Comparison of ENCODE assay signal across 8 mouse cellular contexts in genomic region chr16:37867791-37868505, GRCm38 (mm10). TPM values are rescaled to one million over a fixed set of nuclear protein-coding genes. Genes with fewer than 3 reads are reported as not detected.
DNase-seq lines count a peak whose midpoint lies in the region; ATAC-seq lines count a peak whose summit lies in the region.

Gene Lrrc58, plus strand, starts transcription at chr16:37868389.

- ATAC-seq in activated CD4-positive, CD25-positive, alpha-beta regulatory T cell, adult 4 months, result peak; percentile 84

- H3K36me3 ChIP-seq in megakaryocyte, embryonic 14.5 days (replicated peaks; ENCODE audit: low read length), result peaks cover 20% of the 10 kb centered on the region

- DNase-seq in cerebellum, postnatal 4 days (ENCODE audit: low spot score in 2 of 2), result peak; percentile 55 to 81
- peak; percentile 86 for DNase-seq in gastrocnemius, postnatal 10 days
- DNase-seq in induced T-regulatory cell, adult 2 months (ENCODE audit: low read depth), result peak; percentile 88
- DNase-seq in left cerebral cortex, adult 9 months (ENCODE audit: low spot score in 2 of 2), result peak; percentile 64 to 81
- DNase-seq in right cerebral cortex, adult 2 months (ENCODE audit: low spot score in 2 of 2), result peak; percentile 81 to 84
- peak; percentile 81 for DNase-seq in urinary bladder, postnatal 14 days (ENCODE audit: low spot score)

- peak within 1 kb of the TSS; percentile 98 for H3K4me3 ChIP-seq in megakaryocyte, embryonic 14.5 days (replicated peaks)

- no peaks in the 10 kb centered on the region for H3K9me3 ChIP-seq in megakaryocyte, embryonic 14.5 days

- H3K4me1 ChIP-seq in megakaryocyte, embryonic 14.5 days, result peaks cover 45% of the 10 kb centered on the region

- no peaks in the 10 kb centered on the region for H3K27me3 ChIP-seq in megakaryocyte, embryonic 14.5 days (replicated peaks)

RNA-seq across cellular contexts. Expression of gene Lrrc58, which starts in this region (rescaled TPM):
- 10 to 100 TPM; 18.0 to 20.2 TPM for polyA plus RNA-seq in activated CD4-positive, CD25-positive, alpha-beta regulatory T cell, adult 4 months (2017; shearing (Covaris generic))
- 10 to 100 TPM; 50.9 to 53.6 TPM for total RNA-seq in gastrocnemius, postnatal 10 days (2021)
- 1.2 and 2.3 TPM in 2 replicates for polyA plus RNA-seq in megakaryocyte, embryonic 14.5 days (2012; ENCODE audit: insufficient read depth, low replicate concordance)

Comparison
In these comparisons a context has a peak if more than half of its experiments do, and no peak if none do; other contexts are left out.
1. Peak in every context shown above with its lines: DNase-seq, ATAC-seq and H3K4me3 ChIP-seq.